Mouse (Mus musculus) C2C12 (cell line): ENCODE results near the gene Rasa4. TPM values are rescaled to one million over a fixed set of nuclear protein-coding genes. Genes with fewer than 3 reads are reported as not detected.
"Not testable (repeated sequence)": the region's sequence is repeated elsewhere in the genome, so short reads cannot be mapped to it uniquely, and the experiment has no call there.

Experiments used
- H3K27me3 ChIP-seq: one replicate; pipeline ENCODE4 v1.6.1; 2011; ENCODE audit not compliant: control insufficient read depth, insufficient read depth, insufficient read length
- H3K36me3 ChIP-seq: one replicate; pipeline ENCODE4 v1.6.1; 2011; ENCODE audit not compliant: control insufficient read depth, insufficient read depth
- H3K4me3 ChIP-seq: one replicate; pipeline ENCODE4 v1.5.1; 2011; ENCODE audit warnings: mild to moderate bottlenecking, control low read depth; ENCODE audit not compliant: poor library complexity, insufficient read depth, severe bottlenecking
- H3K79me2 ChIP-seq: one replicate; pipeline ENCODE4 v1.6.1; 2011; ENCODE audit not compliant: control insufficient read depth, insufficient read depth
- H3K79me3 ChIP-seq: one replicate; pipeline ENCODE4 v1.6.1; 2011; ENCODE audit warnings: low read depth, control low read depth
- H3ac ChIP-seq: one replicate; pipeline ENCODE3; 2011; ENCODE audit warnings: low read depth; ENCODE audit not compliant: control insufficient read depth, insufficient read length
- CEBPB ChIP-seq: IDR thresholded peaks from one replicate; pipeline ENCODE4 v1.6.1; 2011; ENCODE audit warnings: low read depth, mild to moderate bottlenecking, control low read depth, moderate library complexity
- CTCF ChIP-seq: IDR thresholded peaks from one replicate; pipeline ENCODE4 v1.5.1; 2011; ENCODE audit not compliant: control insufficient read depth, insufficient read depth, insufficient read length
- FOSL1 ChIP-seq: IDR thresholded peaks from one replicate; pipeline ENCODE4 v1.8.0; 2011; ENCODE audit warnings: mild to moderate bottlenecking, low read length; ENCODE audit not compliant: poor library complexity, insufficient read depth, severe bottlenecking
- MAX ChIP-seq: IDR thresholded peaks from one replicate; pipeline ENCODE4 v1.6.1; 2011; ENCODE audit warnings: mild to moderate bottlenecking, control low read depth
- MYOD1 ChIP-seq: IDR thresholded peaks from one replicate; pipeline ENCODE4 v1.6.1; 2011; ENCODE audit warnings: low read depth; ENCODE audit not compliant: control insufficient read depth, insufficient read length
- MYOG ChIP-seq: IDR thresholded peaks from one replicate; pipeline ENCODE4 v1.6.1; 2011; ENCODE audit not compliant: control insufficient read depth, insufficient read length; ENCODE audit errors: extremely low read depth
- USF1 ChIP-seq: IDR thresholded peaks from one replicate; pipeline ENCODE4 v1.6.1; 2011; ENCODE audit warnings: low read depth, mild to moderate bottlenecking, control low read depth, moderate library complexity
- polyA plus RNA-seq: library from polyadenylated mRNA; unstranded; fragments of >200 nt; fragmentation: generic; extraction: Trizol; gene quantifications from one replicate; pipeline ENCODE4 v1.2.1, GENCODE M21; 2012; ENCODE audit warnings: missing spikeins

The Rasa4 gene
- polyA plus RNA-seq, 1 experiment = 37.6 TPM

- Histone ChIP-seq H3K4me3 (no peak overlapping the region), H3ac (no peak overlapping the region), H3K79me3 (no peaks in the 10 kb centered on the region), H3K36me3 (no peaks in the 10 kb centered on the region), H3K27me3 (no peaks in the 10 kb centered on the region), H3K79me2 (no peaks in the 10 kb centered on the region)
- TF ChIP-seq MAX = no peak
- TF ChIP-seq MYOG = no peak
Observed at GRCm38 (mm10) chr5:136057085-136057484, 26.6 kb upstream of the Rasa4 start.

GRCm38 (mm10) chr5:136061567-136061966 lies 22.1 kb upstream of the Rasa4 start:
- Histone ChIP-seq H3K4me3 (no peak overlapping the region), H3K79me3 (no peaks in the 10 kb centered on the region), H3K36me3 (no peaks in the 10 kb centered on the region), H3K79me2 (no peaks in the 10 kb centered on the region), H3K27me3 (no peaks in the 10 kb centered on the region), H3ac (no peak overlapping the region)
- TF ChIP-seq USF1 (no peak), CTCF (peak; percentile 83)

GRCm38 (mm10) chr5:136063920-136064319 lies 19.8 kb upstream of the Rasa4 start:
- Histone ChIP-seq H3K4me3 (no peak overlapping the region), H3K79me3 (no peaks in the 10 kb centered on the region), H3ac (no peak overlapping the region), H3K27me3 (peaks cover 6% of the 10 kb centered on the region), H3K79me2 (no peaks in the 10 kb centered on the region), H3K36me3 (no peaks in the 10 kb centered on the region)
- no peak for TF ChIP-seq MYOD1

- H3K27me3 ChIP-seq, H3K79me2 ChIP-seq, H3ac ChIP-seq, H3K4me3 ChIP-seq, H3K36me3 ChIP-seq, H3K79me3 ChIP-seq: not testable (repeated sequence)
Observed at GRCm38 (mm10) chr5:136066404-136067148, 17.1 kb upstream of the Rasa4 start.

- TF ChIP-seq MYOG (no peak), USF1 (no peak), FOSL1 (no peak), CEBPB (no peak), MAX (no peak), MYOD1 (no peak), CTCF (no peak)
- H3ac ChIP-seq = no peak overlapping the region
- H3K79me2 ChIP-seq = no peaks in the 10 kb centered on the region
- H3K79me3 ChIP-seq = no peaks in the 10 kb centered on the region
- no peaks in the 10 kb centered on the region for H3K36me3 ChIP-seq
- no peak overlapping the region for H3K4me3 ChIP-seq
- H3K27me3 ChIP-seq = peaks cover 6% of the 10 kb centered on the region
Observed at GRCm38 (mm10) chr5:136069411-136069810, 14.3 kb upstream of the Rasa4 start.

GRCm38 (mm10) chr5:136073051-136073450 lies 10.7 kb upstream of the Rasa4 start:
- TF ChIP-seq CEBPB (no peak), MYOG (no peak), FOSL1 (no peak), MYOD1 (no peak), USF1 (no peak), CTCF (no peak), MAX (no peak)
- Histone ChIP-seq H3K79me3 (no peaks in the 10 kb centered on the region), H3K4me3 (no peak overlapping the region), H3K27me3 (peaks cover 2% of the 10 kb centered on the region), H3ac (no peak overlapping the region), H3K36me3 (no peaks in the 10 kb centered on the region), H3K79me2 (no peaks in the 10 kb centered on the region)

GRCm38 (mm10) chr5:136073526-136073925 lies 10.2 kb upstream of the Rasa4 start:
- no peaks in the 10 kb centered on the region for H3K79me2 ChIP-seq
- no peak overlapping the region for H3K4me3 ChIP-seq
- H3K36me3 ChIP-seq = no peaks in the 10 kb centered on the region
- H3K27me3 ChIP-seq = no peaks in the 10 kb centered on the region
- H3ac ChIP-seq = no peak overlapping the region
- TF ChIP-seq MYOD1 (no peak), CTCF (no peak)
- no peaks in the 10 kb centered on the region for H3K79me3 ChIP-seq
